Mouse (Mus musculus) heart, embryonic 11.5 days (tissue): Measurements from ENCODE around the gene Cpe. TPM values are rescaled to one million over a fixed set of nuclear protein-coding genes. Genes with fewer than 3 reads are reported as not detected.
A peak's percentile ranks its signal among the peaks of the same experiment; 100 is the strongest.

Experiments
- ATAC-seq: fragments of 200-750 bp; cut with Nextera tagmentation; replicated peaks from 2 replicates; pipeline ENCODE4 v1.8.0; 2017; ENCODE audit warnings: moderate library complexity; ENCODE audit not compliant: insufficient number of reproducible peaks, low FRiP score, low TSS enrichment
- H3K27ac ChIP-seq: fragments of 300-500 bp; sonication (generic); 2 replicates; pipeline ENCODE4 v1.5.1; 2014; ENCODE audit warnings: mild to moderate bottlenecking, low read depth, low read length
- H3K27me3 ChIP-seq: fragments of 300-500 bp; sonication (generic); 2 replicates; pipeline ENCODE4 v1.6.1; 2014; ENCODE audit warnings: mild to moderate bottlenecking, low read length, mixed read lengths; ENCODE audit not compliant: control insufficient read depth, insufficient read depth
- H3K36me3 ChIP-seq: fragments of 300-500 bp; sonication (generic); 2 replicates; pipeline ENCODE4 v1.6.1; 2014; ENCODE audit warnings: mild to moderate bottlenecking, low read length, moderate library complexity, mixed read lengths; ENCODE audit not compliant: control insufficient read depth, insufficient read depth
- H3K4me1 ChIP-seq: fragments of 300-500 bp; sonication (generic); 2 replicates; pipeline ENCODE4 v1.6.1; 2014; ENCODE audit warnings: low read length; ENCODE audit not compliant: control insufficient read depth, insufficient read depth
- H3K4me2 ChIP-seq: fragments of 300-500 bp; sonication (generic); 2 replicates; pipeline ENCODE4 v1.6.1; 2014; ENCODE audit warnings: mild to moderate bottlenecking, moderate library complexity
- H3K4me3 ChIP-seq: fragments of 300-500 bp; sonication (generic); 2 replicates; pipeline ENCODE4 v1.5.1; 2014; ENCODE audit warnings: low read depth, low read length
- H3K9ac ChIP-seq: fragments of 300-500 bp; sonication (generic); 2 replicates; pipeline ENCODE4 v1.6.1; 2014; ENCODE audit warnings: mild to moderate bottlenecking, low read depth, low read length, moderate library complexity
- H3K9me3 ChIP-seq: fragments of 300-500 bp; sonication (generic); replicated peaks from 2 replicates; pipeline ENCODE4 v1.6.1; 2016; ENCODE audit warnings: low read length; ENCODE audit not compliant: control insufficient read depth
- WGBS: fragments of 180-500 bp; shearing (Covaris S2); extraction: QIAGEN DNeasy Blood & Tissue Kit; methylation state at CpG from one replicate; pipeline ENCODE4 v1.1.7; 2014; ENCODE audit not compliant: insufficient replicate concordance; 5-methylcytosine and 5-hydroxymethylcytosine counted together
- polyA plus RNA-seq: library from polyadenylated mRNA; unstranded; fragments of >200 nt; fragmentation: Nextera tagmentation; extraction: Ambion mirVana; gene quantifications from 2 replicates; pipeline ENCODE4 v1.2.1, GENCODE M21; 2014

Cpe gene
- 116 and 122 TPM in 2 replicates for polyA plus RNA-seq

DNA sequence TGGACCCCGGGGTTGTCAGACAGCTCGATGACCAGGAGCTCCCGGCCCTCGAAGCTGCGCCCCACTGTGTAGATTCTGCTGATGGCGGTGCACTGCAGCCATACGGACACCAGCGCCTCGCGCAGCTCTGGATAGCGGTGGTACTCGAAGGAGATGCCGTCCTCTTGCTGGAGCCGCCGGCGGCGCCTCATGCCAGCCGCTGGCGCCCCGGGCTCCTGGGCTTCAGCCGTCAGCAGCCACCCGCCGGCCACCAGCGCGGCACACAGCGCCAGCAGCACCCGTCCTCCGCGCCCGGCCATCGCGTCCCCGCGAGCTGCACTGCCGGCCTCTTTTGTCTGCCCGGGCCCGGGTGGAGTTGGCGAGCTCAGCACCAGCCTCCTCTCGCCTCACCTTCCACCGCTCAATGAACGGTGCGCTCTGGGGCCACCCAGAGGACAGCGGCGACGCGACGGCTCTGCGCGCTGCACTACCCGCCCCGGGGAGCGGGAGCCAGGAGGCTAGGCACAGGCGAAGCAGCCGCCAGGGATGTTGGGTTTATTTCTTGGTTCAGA is at the start of gene Cpe:
Gene Cpe (minus strand): TSS at position 404 of the 551 bp plus-strand sequence.
- Histone ChIP-seq H3K4me3 (peak within 1 kb of the TSS; percentile 61), H3K27ac (peak within 1 kb of the TSS; percentile 87), H3K4me2 (peak within 1 kb of the TSS; percentile 83), H3K4me1 (peaks cover 3% of the 10 kb centered on the region; the same call in 1 of the 2 replicates), H3K27me3 (no peaks in the 10 kb centered on the region), H3K9ac (peak within 1 kb of the TSS; percentile 85), H3K9me3 (no peaks in the 10 kb centered on the region), H3K36me3 (no peaks in the 10 kb centered on the region)
- WGBS = under 1% methylated on average over 53 of the region's 54 CpGs
- ATAC-seq = peak; percentile 94

DNA sequence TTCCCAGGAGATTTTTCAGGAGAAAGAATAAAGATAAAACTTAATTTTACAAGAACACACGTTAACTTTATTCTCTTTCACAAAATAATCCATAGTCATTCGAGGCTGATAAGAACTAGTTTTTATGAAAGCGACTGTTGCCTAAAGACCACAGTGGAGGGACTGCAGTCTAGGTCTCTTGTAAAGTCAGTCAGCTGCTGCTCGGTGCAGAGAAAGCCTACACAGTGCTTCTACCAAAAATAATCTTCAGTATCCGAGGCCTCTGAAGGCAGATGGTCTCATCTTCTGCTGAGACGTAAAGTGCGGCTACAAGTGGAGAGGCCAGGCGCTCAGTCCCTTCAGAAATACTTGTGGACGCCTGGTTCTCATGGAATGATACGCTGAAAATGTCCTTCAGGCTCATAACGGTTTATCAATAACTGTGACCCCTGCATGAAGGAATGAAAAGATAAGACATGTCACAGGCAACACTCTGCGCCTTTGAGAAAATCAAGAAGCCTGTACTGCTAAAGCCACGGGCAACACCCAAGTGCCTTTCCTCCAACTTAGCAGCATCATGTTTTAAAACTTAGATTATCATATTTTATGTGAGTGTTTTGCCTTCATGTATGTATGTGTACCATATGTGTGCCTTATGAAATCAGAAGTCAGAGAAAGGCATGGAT is 47.8 kb upstream of the Cpe start:
- Histone ChIP-seq H3K4me2 (no peak overlapping the region; the same call in 1 of the 2 replicates), H3K9ac (no peak overlapping the region), H3K36me3 (no peaks in the 10 kb centered on the region), H3K27ac (no peak overlapping the region), H3K4me3 (no peak overlapping the region), H3K9me3 (no peaks in the 10 kb centered on the region), H3K27me3 (no peaks in the 10 kb centered on the region), H3K4me1 (no peaks in the 10 kb centered on the region)
- no peak; the same call in 1 of the 2 replicates for ATAC-seq
- whole genome bisulfite sequencing = 60% methylated on average over 13 of the region's 13 CpGs

DNA sequence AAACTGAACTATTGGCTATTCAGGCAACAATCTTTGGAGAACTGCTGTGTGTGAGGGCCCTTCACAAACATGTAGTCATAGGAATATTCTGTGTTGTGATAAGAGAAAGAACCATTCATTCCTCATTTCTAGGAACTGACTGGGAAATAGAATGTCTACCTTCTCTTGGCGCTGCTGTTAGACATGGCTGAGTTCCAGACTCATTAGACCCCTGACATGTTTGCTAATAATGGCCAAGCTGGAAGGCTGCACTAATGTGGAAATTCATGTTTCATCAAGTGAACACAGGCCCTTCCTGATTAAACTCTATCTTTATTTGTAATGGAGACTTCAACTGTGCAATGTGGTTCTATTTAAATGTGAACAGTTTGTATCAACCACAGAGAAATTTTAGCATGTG is 46.1 kb upstream of the Cpe start:
- ATAC-seq = no peak
- H3K4me2 ChIP-seq = no peak overlapping the region
- H3K9ac ChIP-seq = no peak overlapping the region
- no peaks in the 10 kb centered on the region for H3K36me3 ChIP-seq
- no peaks in the 10 kb centered on the region for H3K9me3 ChIP-seq
- H3K27ac ChIP-seq = no peak overlapping the region
- H3K27me3 ChIP-seq = no peaks in the 10 kb centered on the region
- 100% methylated on average over 1 of the region's 1 CpGs for WGBS
- peaks cover 3% of the 10 kb centered on the region; the same call in 1 of the 2 replicates for H3K4me1 ChIP-seq
- H3K4me3 ChIP-seq = no peak overlapping the region

DNA sequence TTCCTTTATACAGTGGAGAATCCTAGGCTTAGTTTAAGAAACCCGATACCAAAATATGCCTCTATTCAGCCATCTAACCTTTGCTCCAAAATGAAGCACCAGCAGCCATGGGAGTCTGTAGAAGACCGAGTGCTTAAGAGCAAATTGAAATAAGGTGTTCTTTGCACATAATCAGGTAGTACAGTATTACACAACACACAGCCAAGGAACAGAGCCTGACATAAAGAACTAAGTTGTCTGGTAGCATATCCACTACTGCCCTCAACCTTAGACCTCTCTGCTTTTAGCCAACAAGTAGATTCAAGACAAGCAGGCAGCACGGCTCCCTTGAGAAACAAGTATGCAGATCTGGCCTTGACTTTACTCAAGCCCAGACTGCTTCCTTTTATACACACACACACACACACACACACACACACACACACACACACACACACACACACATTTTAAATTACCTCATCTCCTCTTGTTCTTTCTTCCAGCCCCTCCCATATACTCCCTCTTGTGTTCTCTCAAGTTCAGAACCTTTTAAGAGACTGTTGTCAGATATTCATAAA is 44.0 kb upstream of the Cpe start:
- Histone ChIP-seq H3K9ac (no peak overlapping the region), H3K4me1 (peaks cover 5% of the 10 kb centered on the region), H3K36me3 (no peaks in the 10 kb centered on the region), H3K27me3 (no peaks in the 10 kb centered on the region), H3K4me3 (no peak overlapping the region), H3K27ac (no peak overlapping the region), H3K9me3 (no peaks in the 10 kb centered on the region), H3K4me2 (no peak overlapping the region)
- 86% methylated on average over 3 of the region's 3 CpGs for WGBS
- no peak for ATAC-seq

DNA sequence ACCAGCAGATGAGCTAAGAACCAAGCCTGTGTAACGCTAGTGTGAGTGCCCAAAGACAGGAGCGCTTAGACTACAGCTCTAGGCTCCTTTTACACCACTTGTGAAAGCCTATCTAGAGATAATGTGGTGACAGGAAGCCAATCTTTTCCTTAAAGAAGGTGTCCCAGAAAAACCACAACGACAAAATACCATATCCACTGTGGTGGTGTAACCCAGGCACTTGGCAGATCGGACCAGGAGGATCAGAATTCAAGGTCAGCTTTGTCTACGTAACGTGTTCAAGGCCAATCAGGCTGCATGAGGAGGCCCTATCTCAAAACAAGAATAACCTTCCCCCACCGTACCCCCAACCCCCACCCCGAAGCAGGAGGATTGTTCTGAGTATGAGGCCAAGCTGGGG is 42.3 kb upstream of the Cpe start:
- Histone ChIP-seq H3K27ac (no peak overlapping the region), H3K9me3 (no peaks in the 10 kb centered on the region), H3K36me3 (peaks cover 8% of the 10 kb centered on the region), H3K4me3 (no peak overlapping the region), H3K9ac (no peak overlapping the region), H3K4me1 (peaks cover 6% of the 10 kb centered on the region), H3K4me2 (no peak overlapping the region), H3K27me3 (no peaks in the 10 kb centered on the region)
- 61% methylated on average over 8 of the region's 8 CpGs for WGBS
- ATAC-seq = no peak

DNA sequence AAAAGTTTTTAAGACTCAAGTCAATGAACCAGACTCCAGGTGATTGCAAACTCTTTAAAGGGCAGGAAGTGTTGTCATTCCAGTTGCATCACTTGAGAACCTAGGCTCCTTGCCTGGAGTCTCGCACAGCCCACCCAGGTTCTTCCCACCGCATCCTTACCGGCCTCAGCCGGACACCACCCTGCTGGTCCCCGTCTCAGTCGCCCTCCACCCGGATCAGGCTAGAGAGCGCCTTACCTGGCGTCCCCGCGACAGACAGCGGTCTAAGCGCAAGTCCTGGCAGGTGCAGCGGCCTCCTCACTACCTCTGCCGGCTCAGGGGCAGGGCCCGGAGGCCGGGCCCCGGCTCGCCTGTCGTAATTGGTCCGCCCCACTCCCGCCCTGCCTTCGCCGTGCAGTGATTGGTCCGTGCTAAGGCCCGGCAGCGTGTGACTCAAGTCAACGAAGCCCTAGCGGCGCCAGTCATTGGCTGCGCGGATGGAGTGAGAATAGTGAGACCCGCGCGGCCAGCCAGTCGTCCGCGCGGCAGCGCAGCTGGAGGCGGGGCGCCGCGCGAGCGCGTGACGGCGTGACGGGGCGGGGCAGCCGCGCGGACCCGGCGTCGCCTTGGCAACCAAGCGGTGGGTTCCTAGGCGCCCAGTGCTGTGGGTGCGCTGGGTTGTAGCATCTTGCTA is 40.6 kb upstream of the Cpe start, which contains the start of gene Msmo1:
Gene Msmo1 (minus strand): TSS at position 522 of the 673 bp plus-strand sequence.
- under 1% methylated on average over 59 of the region's 60 CpGs for WGBS

DNA sequence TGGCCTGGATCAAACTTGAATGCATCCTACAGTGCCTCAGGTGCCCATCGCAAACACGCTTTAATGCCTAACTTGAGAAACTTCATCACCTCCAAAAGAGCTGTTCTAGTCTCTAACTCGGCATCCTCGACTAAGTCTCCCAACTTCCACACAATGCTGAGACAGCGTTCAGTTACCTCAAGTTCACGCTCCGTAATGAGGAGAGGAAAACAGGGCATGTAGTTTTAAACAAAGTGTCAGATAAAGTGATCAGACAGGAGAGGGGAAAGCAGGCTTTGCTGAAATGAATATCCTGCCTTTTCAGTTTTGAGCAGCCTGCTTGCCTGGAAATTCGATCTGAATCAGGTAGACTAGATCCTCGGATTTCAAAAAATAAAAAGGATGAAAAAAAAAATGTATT is 39.7 kb upstream of the Cpe start:
- no peak for ATAC-seq
- peaks cover 11% of the 10 kb centered on the region for H3K36me3 ChIP-seq
- no peaks in the 10 kb centered on the region for H3K9me3 ChIP-seq
- H3K4me3 ChIP-seq = peak overlapping the region; percentile 61
- peak overlapping the region; percentile 66 for H3K9ac ChIP-seq
- peaks cover 6% of the 10 kb centered on the region for H3K4me1 ChIP-seq
- H3K27ac ChIP-seq = no peak overlapping the region
- 17% methylated on average over 9 of the region's 9 CpGs for WGBS
- peak overlapping the region; percentile 68 for H3K4me2 ChIP-seq
- H3K27me3 ChIP-seq = no peaks in the 10 kb centered on the region

More for the DNA sequence above, 40.6 kb upstream of the Cpe start, which contains the start of gene Msmo1:
- H3K9me3 ChIP-seq = no peaks in the 10 kb centered on the region
- no peaks in the 10 kb centered on the region for H3K27me3 ChIP-seq
- peak within 1 kb of the TSS; percentile 66 for H3K9ac ChIP-seq
- peak within 1 kb of the TSS; percentile 68 for H3K4me2 ChIP-seq
- H3K27ac ChIP-seq = no peak within 1 kb of the TSS
- ATAC-seq = peak; percentile 100
- peaks cover 6% of the 10 kb centered on the region for H3K4me1 ChIP-seq
- peaks cover 9% of the 10 kb centered on the region for H3K36me3 ChIP-seq
- peak within 1 kb of the TSS; percentile 61 for H3K4me3 ChIP-seq

DNA sequence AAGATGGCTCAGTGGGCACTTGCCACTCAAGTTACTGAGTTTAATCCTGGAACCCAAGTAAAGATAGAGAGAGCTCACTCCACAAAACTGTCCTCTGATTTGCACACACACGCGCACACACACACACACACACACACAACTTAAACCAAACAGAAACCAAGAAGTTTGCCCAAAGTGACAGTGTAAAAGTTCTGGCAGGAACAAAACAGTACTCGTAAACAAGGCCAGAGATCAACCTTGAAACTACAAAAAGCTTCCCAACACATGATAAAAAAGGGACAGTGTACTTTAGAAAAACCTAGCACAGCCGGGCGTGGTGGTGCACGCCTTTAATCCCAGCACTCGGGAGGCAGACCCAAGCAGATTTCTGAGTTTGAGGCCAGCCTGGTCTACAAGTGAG is 35.3 kb upstream of the Cpe start:
- peaks cover 33% of the 10 kb centered on the region for H3K36me3 ChIP-seq

More for the DNA sequence above, 35.3 kb upstream of the Cpe start:
- WGBS = 93% methylated on average over 7 of the region's 7 CpGs
- no peaks in the 10 kb centered on the region for H3K9me3 ChIP-seq
- no peak overlapping the region for H3K9ac ChIP-seq
- no peak overlapping the region for H3K4me3 ChIP-seq
- no peak overlapping the region for H3K4me2 ChIP-seq
- no peak overlapping the region for H3K27ac ChIP-seq
- no peaks in the 10 kb centered on the region for H3K27me3 ChIP-seq
- no peak for ATAC-seq
- H3K4me1 ChIP-seq = peaks cover 3% of the 10 kb centered on the region
